Mouse (Mus musculus) forebrain, embryonic 16.5 days (tissue): ENCODE results near the gene Bak1. TPM values are rescaled to one million over a fixed set of nuclear protein-coding genes. Genes with fewer than 3 reads are reported as not detected.

ENCODE experiments used
- polyA plus RNA-seq: library from polyadenylated mRNA; unstranded; fragments of >200 nt; fragmentation: Nextera tagmentation; extraction: Ambion mirVana; gene quantifications from 2 replicates; pipeline ENCODE4 v1.2.1, GENCODE M21; 2015

Bak1 gene
- polyA plus RNA-seq, 1 experiment from 2014 or later: 2.7 TPM

Other genes starting within 250 kb of the Bak1 start
- gene Bnip1, start 247.9 kb downstream of the Bak1 start, polyA plus RNA-seq: 46.8 and 53.7 TPM in 2 replicates
- not detected in 2 replicates for gene Nkx2-5, start 184.0 kb downstream of the Bak1 start, polyA plus RNA-seq
- 3.1 and 6.8 TPM in 2 replicates for gene Kifc5b, start 111.9 kb downstream of the Bak1 start, polyA plus RNA-seq
- 16.2 and 19.7 TPM in 2 replicates for gene Phf1, start 96.0 kb downstream of the Bak1 start, polyA plus RNA-seq
- 137 and 138 TPM in 2 replicates for gene Cuta, start 89.4 kb downstream of the Bak1 start, polyA plus RNA-seq
- gene Syngap1, start 87.8 kb downstream of the Bak1 start, polyA plus RNA-seq: 5.4 and 5.8 TPM in 2 replicates
- gene Zbtb9, start 55.8 kb downstream of the Bak1 start, polyA plus RNA-seq: 17.5 and 19.1 TPM in 2 replicates
- 0.63 and 0.73 TPM in 2 replicates for gene Itpr3, start 28.3 kb upstream of the Bak1 start, polyA plus RNA-seq
- 253 and 266 TPM in 2 replicates for gene Uqcc2, start 104.9 kb upstream of the Bak1 start, polyA plus RNA-seq
- gene Ip6k3, start 138.8 kb upstream of the Bak1 start, polyA plus RNA-seq: 0.30 TPM in 1 of 2 replicates, not detected in the other
- 21.3 and 26.4 TPM in 2 replicates for gene Lemd2, start 175.5 kb upstream of the Bak1 start, polyA plus RNA-seq